Mouse (Mus musculus) embryonic facial prominence, embryonic 12.5 days (tissue): ENCODE data around the gene Dnmt3b. TPM values are rescaled to one million over a fixed set of nuclear protein-coding genes. Genes with fewer than 3 reads are reported as not detected.
"Not testable (repeated sequence)": the region's sequence is repeated elsewhere in the genome, so short reads cannot be mapped to it uniquely, and the experiment has no call there.

ENCODE experiments used
- ATAC-seq: fragments of 200-750 bp; cut with Nextera tagmentation; 2 replicates; pipeline ENCODE4 v1.8.0; 2017; ENCODE audit not compliant: insufficient number of reproducible peaks, insufficient read depth, low FRiP score, low TSS enrichment
- H3K27ac ChIP-seq: fragments of 300-500 bp; sonication (generic); 2 replicates; pipeline ENCODE4 v1.5.1; 2016; ENCODE audit warnings: mild to moderate bottlenecking
- H3K27me3 ChIP-seq: fragments of 300-500 bp; sonication (generic); 2 replicates; pipeline ENCODE4 v1.6.1; 2016; ENCODE audit warnings: mild to moderate bottlenecking, moderate library complexity
- H3K36me3 ChIP-seq: fragments of 300-500 bp; sonication (generic); 2 replicates; pipeline ENCODE4 v1.6.1; 2016; ENCODE audit warnings: mild to moderate bottlenecking
- H3K4me1 ChIP-seq: fragments of 300-500 bp; sonication (generic); 2 replicates; pipeline ENCODE4 v1.6.1; 2016
- H3K4me2 ChIP-seq: fragments of 300-500 bp; sonication (generic); replicated peaks from 2 replicates; pipeline ENCODE4 v1.6.1; 2016; ENCODE audit warnings: mild to moderate bottlenecking, moderate library complexity
- H3K4me3 ChIP-seq: fragments of 300-500 bp; sonication (generic); 2 replicates; pipeline ENCODE4 v1.5.1; 2016; ENCODE audit warnings: mild to moderate bottlenecking
- H3K9ac ChIP-seq: fragments of 300-500 bp; sonication (generic); 2 replicates; pipeline ENCODE4 v1.6.1; 2016; ENCODE audit warnings: mild to moderate bottlenecking, moderate library complexity
- H3K9me3 ChIP-seq: fragments of 300-500 bp; sonication (generic); 2 replicates; pipeline ENCODE4 v1.6.1; 2016; ENCODE audit warnings: mild to moderate bottlenecking, moderate library complexity
- WGBS: fragments of 180-500 bp; shearing (Covaris S2); methylation state at CpG from one replicate; pipeline ENCODE4 v1.1.7; 2016; 5-methylcytosine and 5-hydroxymethylcytosine counted together
- polyA plus RNA-seq: library from polyadenylated mRNA; unstranded; fragments of >200 nt; fragmentation: Nextera tagmentation; extraction: Ambion mirVana; gene quantifications from 2 replicates; pipeline ENCODE4 v1.2.1, GENCODE M21; 2016

The Dnmt3b gene
- polyA plus RNA-seq, 1 experiment from 2014 or later: 15.0 TPM

GRCm38 (mm10) chr2:153642496-153642895, 6.8 kb upstream of the Dnmt3b start:
- H3K4me1 ChIP-seq: no peaks in the 10 kb centered on the region
- H3K27ac ChIP-seq: no peak overlapping the region
- no peaks in the 10 kb centered on the region for H3K36me3 ChIP-seq
- no peak for ATAC-seq
- H3K27me3 ChIP-seq: no peaks in the 10 kb centered on the region
- H3K9me3 ChIP-seq: no peaks in the 10 kb centered on the region
- 21% methylated on average over 3 of the region's 3 CpGs for WGBS
- H3K9ac ChIP-seq: no peak overlapping the region
- no peak overlapping the region for H3K4me2 ChIP-seq
- no peak overlapping the region for H3K4me3 ChIP-seq

GRCm38 (mm10) chr2:153642999-153643398, 6.3 kb upstream of the Dnmt3b start:
- no peaks in the 10 kb centered on the region for H3K9me3 ChIP-seq
- no peaks in the 10 kb centered on the region for H3K36me3 ChIP-seq
- H3K27ac ChIP-seq: no peak overlapping the region
- H3K4me1 ChIP-seq: no peaks in the 10 kb centered on the region
- no peak for ATAC-seq
- H3K4me3 ChIP-seq: no peak overlapping the region
- H3K27me3 ChIP-seq: no peaks in the 10 kb centered on the region
- H3K9ac ChIP-seq: no peak overlapping the region
- 25% methylated on average over 6 of the region's 6 CpGs for WGBS
- no peak overlapping the region for H3K4me2 ChIP-seq

GRCm38 (mm10) chr2:153648773-153649297, 415 bp upstream of the Dnmt3b start:
- 14% methylated on average over 14 of the region's 14 CpGs for WGBS
- Histone ChIP-seq H3K27ac (no peak overlapping the region), H3K9ac (peak overlapping the region; percentile 75), H3K4me2 (peak overlapping the region; percentile 92), H3K36me3 (no peaks in the 10 kb centered on the region), H3K4me3 (peak overlapping the region; percentile 87), H3K9me3 (no peaks in the 10 kb centered on the region), H3K27me3 (0 out of 2 replicates have a peak, but pooled peaks cover 2% of the 10 kb centered on the region), H3K4me1 (peaks cover 9% of the 10 kb centered on the region)
- ATAC-seq: no peak; the same call in 1 of the 2 replicates

- Histone ChIP-seq H3K4me3 (peak overlapping the region; percentile 87), H3K36me3 (no peaks in the 10 kb centered on the region), H3K27me3 (0 out of 2 replicates have a peak, but pooled peaks cover 2% of the 10 kb centered on the region), H3K9ac (peak overlapping the region; percentile 75), H3K9me3 (no peaks in the 10 kb centered on the region), H3K27ac (0 out of 2 replicates have a peak overlapping the region, but pooled peaks have one; percentile 55), H3K4me1 (peaks cover 9% of the 10 kb centered on the region), H3K4me2 (peak overlapping the region; percentile 92)
- ATAC-seq: peak; percentile 29; the same call in 1 of the 2 replicates
- 1% methylated on average over 28 of the region's 28 CpGs for WGBS
Measured at GRCm38 (mm10) chr2:153650014-153650687, 901 bp downstream of the Dnmt3b start.

- 33% methylated on average over 3 of the region's 3 CpGs for WGBS
- Histone ChIP-seq H3K4me3 (no peak overlapping the region), H3K27me3 (0 out of 2 replicates have a peak, but pooled peaks cover 2% of the 10 kb centered on the region), H3K9me3 (no peaks in the 10 kb centered on the region), H3K4me1 (peaks cover 9% of the 10 kb centered on the region), H3K36me3 (no peaks in the 10 kb centered on the region), H3K27ac (no peak overlapping the region), H3K9ac (no peak overlapping the region), H3K4me2 (no peak overlapping the region)
- ATAC-seq: no peak
Measured at GRCm38 (mm10) chr2:153651681-153652080, 2.4 kb downstream of the Dnmt3b start.

- WGBS: 86% methylated on average over 8 of the region's 8 CpGs
- H3K27me3 ChIP-seq, H3K27ac ChIP-seq, H3K9ac ChIP-seq, H3K4me1 ChIP-seq, H3K9me3 ChIP-seq, ATAC-seq, H3K4me3 ChIP-seq, H3K36me3 ChIP-seq, H3K4me2 ChIP-seq: not testable (repeated sequence)
Measured at GRCm38 (mm10) chr2:153657659-153658058, 8.4 kb downstream of the Dnmt3b start.

- H3K9ac ChIP-seq: no peak overlapping the region
- H3K4me3 ChIP-seq: no peak overlapping the region
- no peak for ATAC-seq
- H3K27me3 ChIP-seq: no peaks in the 10 kb centered on the region
- H3K27ac ChIP-seq: no peak overlapping the region
- no peaks in the 10 kb centered on the region for H3K9me3 ChIP-seq
- H3K4me2 ChIP-seq: no peak overlapping the region
- peaks cover 6% of the 10 kb centered on the region; the same call in 1 of the 2 replicates for H3K36me3 ChIP-seq
- H3K4me1 ChIP-seq: no peaks in the 10 kb centered on the region
- 27% methylated on average over 3 of the region's 3 CpGs for WGBS
Measured at GRCm38 (mm10) chr2:153660616-153661015, 11.4 kb downstream of the Dnmt3b start.

GRCm38 (mm10) chr2:153665401-153665800, 16.2 kb downstream of the Dnmt3b start:
- Histone ChIP-seq H3K9me3 (no peaks in the 10 kb centered on the region), H3K9ac (no peak overlapping the region), H3K27ac (no peak overlapping the region), H3K4me2 (no peak overlapping the region), H3K4me1 (no peaks in the 10 kb centered on the region), H3K4me3 (no peak overlapping the region), H3K36me3 (peaks cover 13% of the 10 kb centered on the region; the same call in 1 of the 2 replicates), H3K27me3 (no peaks in the 10 kb centered on the region)
- 83% methylated on average over 7 of the region's 7 CpGs for WGBS
- ATAC-seq: no peak

- H3K27ac ChIP-seq: no peak overlapping the region
- 73% methylated on average over 7 of the region's 7 CpGs for WGBS
- no peaks in the 10 kb centered on the region for H3K4me1 ChIP-seq
- no peaks in the 10 kb centered on the region for H3K9me3 ChIP-seq
- H3K36me3 ChIP-seq: peaks cover 19% of the 10 kb centered on the region
- ATAC-seq: no peak
- no peaks in the 10 kb centered on the region for H3K27me3 ChIP-seq
- no peak overlapping the region for H3K4me3 ChIP-seq
- H3K9ac ChIP-seq: no peak overlapping the region
- no peak overlapping the region for H3K4me2 ChIP-seq
Measured at GRCm38 (mm10) chr2:153668754-153669376, 19.6 kb downstream of the Dnmt3b start.

GRCm38 (mm10) chr2:153670111-153670510, 20.9 kb downstream of the Dnmt3b start:
- H3K9me3 ChIP-seq: no peaks in the 10 kb centered on the region
- no peak for ATAC-seq
- H3K36me3 ChIP-seq: peaks cover 26% of the 10 kb centered on the region
- H3K9ac ChIP-seq: no peak overlapping the region
- no peak overlapping the region for H3K27ac ChIP-seq
- 83% methylated on average over 5 of the region's 5 CpGs for WGBS
- H3K4me3 ChIP-seq: no peak overlapping the region
- H3K4me1 ChIP-seq: no peaks in the 10 kb centered on the region
- H3K4me2 ChIP-seq: no peak overlapping the region
- H3K27me3 ChIP-seq: no peaks in the 10 kb centered on the region

GRCm38 (mm10) chr2:153672619-153673018, 23.4 kb downstream of the Dnmt3b start:
- no peak for ATAC-seq
- 89% methylated on average over 2 of the region's 2 CpGs for WGBS

GRCm38 (mm10) chr2:153675364-153675763, 26.1 kb downstream of the Dnmt3b start:
- WGBS: 84% methylated on average over 1 of the region's 1 CpGs
- H3K9ac ChIP-seq, H3K9me3 ChIP-seq, H3K27ac ChIP-seq, ATAC-seq, H3K4me2 ChIP-seq, H3K27me3 ChIP-seq, H3K4me3 ChIP-seq, H3K4me1 ChIP-seq: not testable (repeated sequence)
- peaks cover 36% of the 10 kb centered on the region; the same call in 1 of the 2 replicates for H3K36me3 ChIP-seq

More at GRCm38 (mm10) chr2:153672619-153673018, 23.4 kb downstream of the Dnmt3b start:
- H3K4me2 ChIP-seq: no peak overlapping the region
- no peak overlapping the region for H3K9ac ChIP-seq
- H3K4me1 ChIP-seq: no peaks in the 10 kb centered on the region
- H3K36me3 ChIP-seq: peaks cover 30% of the 10 kb centered on the region; the same call in 1 of the 2 replicates
- H3K27ac ChIP-seq: no peak overlapping the region
- H3K4me3 ChIP-seq: no peak overlapping the region
- H3K27me3 ChIP-seq: no peaks in the 10 kb centered on the region
- H3K9me3 ChIP-seq: no peaks in the 10 kb centered on the region
